In the genomic region with DNA sequence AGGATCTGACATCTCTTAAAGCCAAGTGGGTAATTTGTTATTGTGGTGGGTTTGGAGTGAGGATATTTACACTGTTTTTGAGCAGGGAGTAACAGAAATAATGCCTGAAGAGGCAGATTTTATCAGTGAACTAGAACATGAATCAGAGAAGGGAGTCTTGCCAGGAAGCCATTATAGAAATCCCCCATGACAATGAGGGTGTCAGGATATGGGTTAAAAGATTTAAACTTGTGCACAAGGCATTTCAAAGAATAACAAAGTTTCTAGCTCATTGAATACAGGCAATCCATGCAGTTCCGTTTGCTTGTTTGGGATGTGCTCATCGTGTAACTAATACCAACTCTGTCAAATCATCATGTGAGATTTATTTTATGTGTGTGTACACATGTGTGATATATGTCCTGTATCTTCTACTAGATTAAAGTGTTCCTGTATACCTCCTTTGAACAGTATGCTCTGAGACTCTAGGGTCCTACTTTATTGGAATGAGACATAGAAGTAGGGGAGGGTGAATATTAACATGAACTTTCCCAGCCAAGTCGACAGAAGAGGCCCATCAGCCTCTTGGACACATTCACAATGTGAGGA, we compare ENCODE assay signal across 27 mouse cellular contexts.
DNase-seq lines count a peak whose midpoint lies in the region; ATAC-seq and TF ChIP-seq lines count a peak whose summit lies in the region.
"Had no signal": no experiment of that assay in that cellular context is flagged by ENCODE, and none has a peak within 500 bp of the region (broad histone marks: within the 10 kb centered on the region; RNA-seq: fewer than 3 reads in every experiment).

No protein-coding gene starts in this region.

- H3K27ac ChIP-seq in kidney, embryonic 14.5 days (ENCODE audit: low read depth, low read length) = no peak overlapping the region
- no peak overlapping the region for H3K27ac ChIP-seq in kidney, postnatal 0 days
- no peak overlapping the region for H3K27ac ChIP-seq in CH12.LX (ENCODE audit: insufficient read depth, low read depth)
- H3K27ac ChIP-seq: embryonic facial prominence, embryonic 15.5 days; forebrain, embryonic 12.5 days; forebrain, embryonic 15.5 days; heart, embryonic 15.5 days; hindbrain, embryonic 10.5 days; hindbrain, embryonic 13.5 days had no signal

- H3K4me2 ChIP-seq in kidney, embryonic 14.5 days (replicated peaks; ENCODE audit: low read depth, low read length) = no peak overlapping the region
- no peak overlapping the region for H3K4me2 ChIP-seq in kidney, postnatal 0 days (ENCODE audit: low read length)
- H3K4me2 ChIP-seq in CH12.LX (ENCODE audit: insufficient read depth, low read depth, poor library complexity, severe bottlenecking) = no peak overlapping the region
- H3K4me2 ChIP-seq: embryonic facial prominence, embryonic 15.5 days; forebrain, embryonic 12.5 days; forebrain, embryonic 15.5 days; heart, embryonic 12.5 days; heart, embryonic 15.5 days; hindbrain, embryonic 13.5 days had no signal

- H3K4me3 ChIP-seq in kidney, embryonic 14.5 days (ENCODE audit: low read length) = no peak overlapping the region
- no peak overlapping the region for H3K4me3 ChIP-seq in kidney, postnatal 0 days (replicated peaks; ENCODE audit: low read depth, low read length)
- H3K4me3 ChIP-seq in CH12.LX (replicated peaks in 1 of 3; ENCODE audit: low read depth in 2 of 3, low read length in 2 of 3, poor library complexity in 1 of 3) = no peak overlapping the region
- H3K4me3 ChIP-seq: embryonic facial prominence, embryonic 15.5 days; forebrain, embryonic 12.5 days; forebrain, embryonic 15.5 days; heart, embryonic 12.5 days; heart, embryonic 15.5 days; hindbrain, embryonic 10.5 days; hindbrain, embryonic 13.5 days had no signal

- H3K27me3 ChIP-seq in kidney, embryonic 14.5 days (ENCODE audit: control insufficient read depth, insufficient read depth, low read length) = no peaks in the 10 kb centered on the region
- no peaks in the 10 kb centered on the region for H3K27me3 ChIP-seq in kidney, postnatal 0 days (ENCODE audit: insufficient read depth, low read length)
- H3K27me3 ChIP-seq in CH12.LX (replicated peaks) = no peaks in the 10 kb centered on the region
- H3K27me3 ChIP-seq: embryonic facial prominence, embryonic 15.5 days; forebrain, embryonic 12.5 days; forebrain, embryonic 15.5 days; heart, embryonic 12.5 days; heart, embryonic 15.5 days; hindbrain, embryonic 13.5 days had no signal

- in situ Hi-C loops in CH12.LX (cut with MboI; ENCODE audit: low pct_ligation_motif_present, low pct_unique_long_range_greater_than_20kb, low sequenced_read_pairs) = no loop called here

- TF ChIP-seq RAD21 in CH12.LX (IDR thresholded peaks at IDR 0.05; ENCODE audit: low read depth, low read length) = no peak

- no peak for TF ChIP-seq POLR2A in CH12.LX (IDR thresholded peaks at IDR 0.05; ENCODE audit: low read depth, low read length)

- no peak for TF ChIP-seq EP300 in CH12.LX (IDR thresholded peaks at IDR 0.05; ENCODE audit: low read length)

- 19% methylated on average over 3 of the region's 3 CpGs for WGBS in kidney, embryonic 14.5 days
- 21% methylated on average over 3 of the region's 3 CpGs for WGBS in kidney, postnatal 0 days

- ATAC-seq in kidney, embryonic 14.5 days (ENCODE audit: low FRiP score, low TSS enrichment) = peak; percentile 59; the same call in 1 of the 2 replicates
- no peak for ATAC-seq in kidney, postnatal 0 days (replicated peaks; ENCODE audit: low FRiP score, low read depth)
- ATAC-seq: CD4-positive, CD25-positive, alpha-beta regulatory T cell, adult 4 months; forebrain, embryonic 15.5 days; hindbrain, embryonic 16.5 days had no signal

- dilution Hi-C loops in CH12.LX (cut with MboI; ENCODE audit: extremely low pct_ligation_motif_present, extremely low pct_unique_long_range_greater_than_20kb, low sequenced_read_pairs) = no loop called here

- no peak for TF ChIP-seq CTCF in kidney, postnatal 0 days (IDR thresholded peaks at IDR 0.05; ENCODE audit: low read depth)
- no peak for TF ChIP-seq CTCF in CH12.LX (conservative IDR thresholded peaks at IDR 0.05 in 1 of 2, IDR thresholded peaks at IDR 0.05 in 1 of 2; ENCODE audit: low read depth in 2 of 2, low read length in 2 of 2)

- no peaks in the 10 kb centered on the region for H3K9me3 ChIP-seq in kidney, embryonic 14.5 days (ENCODE audit: control insufficient read depth, low read length)
- H3K9me3 ChIP-seq in kidney, postnatal 0 days (replicated peaks; ENCODE audit: low read length) = no peaks in the 10 kb centered on the region
- no peaks in the 10 kb centered on the region for H3K9me3 ChIP-seq in CH12.LX (replicated peaks; ENCODE audit: low read length)
- H3K9me3 ChIP-seq: embryonic facial prominence, embryonic 15.5 days; forebrain, embryonic 12.5 days; forebrain, embryonic 15.5 days; heart, embryonic 12.5 days; heart, embryonic 15.5 days; hindbrain, embryonic 10.5 days; hindbrain, embryonic 13.5 days had no signal

- no peaks in the 10 kb centered on the region for H3K79me2 ChIP-seq in CH12.LX (replicated peaks; ENCODE audit: control insufficient read depth, extremely low read depth, insufficient read depth, poor library complexity, severe bottlenecking)

- no peaks in the 10 kb centered on the region for H3K36me3 ChIP-seq in kidney, embryonic 14.5 days (ENCODE audit: control insufficient read depth, insufficient read depth, low read length)
- no peaks in the 10 kb centered on the region for H3K36me3 ChIP-seq in kidney, postnatal 0 days (ENCODE audit: insufficient read depth, low read length)
- H3K36me3 ChIP-seq in CH12.LX (replicated peaks in 1 of 2; ENCODE audit: control insufficient read depth in 1 of 2, insufficient read depth in 1 of 2, low read length in 1 of 2) = no peaks in the 10 kb centered on the region
- H3K36me3 ChIP-seq: embryonic facial prominence, embryonic 15.5 days; forebrain, embryonic 12.5 days; forebrain, embryonic 15.5 days; heart, embryonic 12.5 days; heart, embryonic 15.5 days; hindbrain, embryonic 10.5 days; hindbrain, embryonic 13.5 days had no signal

- peaks cover 9% of the 10 kb centered on the region; the same call in 1 of the 2 replicates for H3K4me1 ChIP-seq in kidney, embryonic 14.5 days (ENCODE audit: control insufficient read depth, insufficient read depth, low read length)
- H3K4me1 ChIP-seq in kidney, postnatal 0 days (replicated peaks; ENCODE audit: insufficient read depth, low read length) = 0 out of 2 replicates have a peak, but pooled peaks cover 3% of the 10 kb centered on the region
- H3K4me1 ChIP-seq in CH12.LX (ENCODE audit: control insufficient read depth in 1 of 2, insufficient read depth in 2 of 2) = no peaks in the 10 kb centered on the region
- H3K4me1 ChIP-seq: embryonic facial prominence, embryonic 15.5 days had no signal

- no peak overlapping the region for H3K9ac ChIP-seq in kidney, embryonic 14.5 days (ENCODE audit: low read depth, low read length)
- H3K9ac ChIP-seq in kidney, postnatal 0 days (ENCODE audit: low read depth, low read length) = no peak overlapping the region
- no peak overlapping the region for H3K9ac ChIP-seq in CH12.LX (ENCODE audit: insufficient read depth, low read depth)
- H3K9ac ChIP-seq: embryonic facial prominence, embryonic 15.5 days; forebrain, embryonic 12.5 days; forebrain, embryonic 15.5 days; heart, embryonic 12.5 days; heart, embryonic 15.5 days; hindbrain, embryonic 13.5 days had no signal

- no peak for DNase-seq in kidney, adult 18-20 months
- peak; percentile 46 for DNase-seq in kidney, postnatal 0 days (ENCODE audit: low spot score)
- no peak for DNase-seq in kidney, postnatal 4 days
- DNase-seq in CH12.LX (ENCODE audit: extremely low read depth) = no peak
- no peak for DNase-seq in thymus, adult 18-20 months
- DNase-seq in cerebellum, postnatal 14 days = no peak
- DNase-seq: adrenal gland, adult 2 months; adrenal gland, postnatal 14 days; cerebellum, adult 11 months; cerebellum, adult 2 months; cerebellum, adult 9-11 months; cerebellum, postnatal 36 days; embryo, embryonic 11 days; gastrocnemius, postnatal 25 days; heart, adult 18-20 months; heart, postnatal 10 days; heart, postnatal 36 days had no signal

TF ChIP-seq in CH12.LX, 34 proteins besides CTCF, POLR2A, EP300 and RAD21:
- TF ChIP-seq NELFE (IDR thresholded peaks at IDR 0.05; ENCODE audit: low read depth, low read length) (no peak), PAX5 (IDR thresholded peaks at IDR 0.05; ENCODE audit: low read length) (0 out of 2 replicates have a peak, but pooled peaks have one; percentile 7)
TF ChIP-seq in CH12.LX: peak in this region for 1.
